Comparison of ENCODE assay signal across 8 mouse cellular contexts in the genomic region with DNA sequence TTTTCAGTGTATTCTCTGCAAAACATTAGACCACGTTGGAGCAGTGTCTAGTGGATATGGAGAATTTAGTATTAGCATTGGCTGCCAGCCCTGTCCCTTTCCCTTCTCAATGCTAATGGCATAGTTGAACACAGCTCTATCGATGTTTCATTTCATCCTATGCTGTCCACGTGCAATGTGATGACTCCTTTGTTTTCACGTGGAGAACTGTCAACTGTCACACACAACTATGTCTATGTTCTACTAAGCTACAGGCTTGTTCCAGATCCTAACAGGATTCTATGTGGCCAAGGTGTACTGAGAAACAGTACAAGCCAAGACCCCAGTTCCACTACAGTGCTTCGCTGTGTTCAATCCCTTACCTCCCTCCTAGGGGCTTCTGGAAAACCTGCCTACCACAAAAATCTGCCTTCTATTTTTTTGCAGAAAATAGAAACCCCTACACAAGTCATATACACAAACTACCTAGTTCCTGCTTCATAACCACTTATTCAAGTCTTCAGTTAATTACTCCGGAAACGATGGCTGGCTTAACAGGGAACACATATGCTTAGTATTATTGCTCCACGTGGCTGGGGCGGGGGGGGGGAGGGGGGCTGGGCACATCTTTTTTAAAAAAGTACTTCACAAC. TPM values are rescaled to one million over a fixed set of nuclear protein-coding genes. Genes with fewer than 3 reads are reported as not detected.
A peak's percentile ranks its signal among the peaks of the same experiment; 100 is the strongest.
DNase-seq lines count a peak whose midpoint lies in the region; ATAC-seq and TF ChIP-seq lines count a peak whose summit lies in the region.

No protein-coding gene starts in this region.

- H3K9me3 ChIP-seq in lung, postnatal 0 days (ENCODE audit: low read length), result no peaks in the 10 kb centered on the region
- no peaks in the 10 kb centered on the region for H3K9me3 ChIP-seq in embryonic facial prominence, embryonic 13.5 days
- no peaks in the 10 kb centered on the region for H3K9me3 ChIP-seq in limb, embryonic 11.5 days (ENCODE audit: control insufficient read depth, low read length)

- no peaks in the 10 kb centered on the region for H3K36me3 ChIP-seq in lung, postnatal 0 days (ENCODE audit: insufficient read depth, low read length)
- no peaks in the 10 kb centered on the region for H3K36me3 ChIP-seq in embryonic facial prominence, embryonic 13.5 days
- H3K36me3 ChIP-seq in limb, embryonic 11.5 days (ENCODE audit: control insufficient read depth, insufficient read depth, low read length), result no peaks in the 10 kb centered on the region
- no peaks in the 10 kb centered on the region for H3K36me3 ChIP-seq in small intestine, adult 2 months (ENCODE audit: control insufficient read depth, insufficient read depth, low read length)

- ATAC-seq in lung, postnatal 0 days, result peak; percentile 11; the same call in 1 of the 2 replicates
- no peak for ATAC-seq in embryonic facial prominence, embryonic 13.5 days (ENCODE audit: insufficient number of reproducible peaks, insufficient read depth, low FRiP score, low TSS enrichment, low read depth)
- ATAC-seq in limb, embryonic 11.5 days (ENCODE audit: insufficient number of reproducible peaks, low FRiP score, low TSS enrichment, low read depth), result 0 out of 2 replicates have a peak, but pooled peaks have one; percentile 19

- TF ChIP-seq POLR2A in small intestine, adult 2 months (IDR thresholded peaks at IDR 0.05; ENCODE audit: low read depth, low read length), result no peak

- no peak overlapping the region for H3K27ac ChIP-seq in lung, postnatal 0 days (ENCODE audit: low read length)
- 0 out of 2 replicates have a peak overlapping the region, but pooled peaks have one; percentile 98 for H3K27ac ChIP-seq in embryonic facial prominence, embryonic 13.5 days
- no peak overlapping the region for H3K27ac ChIP-seq in limb, embryonic 11.5 days (replicated peaks; ENCODE audit: low read depth, low read length)
- no peak overlapping the region for H3K27ac ChIP-seq in small intestine, adult 2 months (ENCODE audit: insufficient read depth, low read depth, low read length)

- no peak for DNase-seq in lung, postnatal 0 days (ENCODE audit: low spot score)
- no peak for DNase-seq in lung, postnatal 36 days
- no peak for DNase-seq in limb, embryonic 11.5 days (ENCODE audit: low spot score)
- DNase-seq in layer of hippocampus, adult 9-11 months, result no peak
- DNase-seq in natural killer cell, adult 2 months (ENCODE audit: low spot score in 2 of 2), result no peak
- DNase-seq in right cerebral cortex, postnatal 14 days, result no peak

- peak overlapping the region; percentile 85 for H3K4me2 ChIP-seq in lung, postnatal 0 days (replicated peaks; ENCODE audit: low read depth, low read length)
- peak overlapping the region; percentile 71 for H3K4me2 ChIP-seq in embryonic facial prominence, embryonic 13.5 days
- peak overlapping the region; percentile 76 for H3K4me2 ChIP-seq in limb, embryonic 11.5 days (ENCODE audit: low read depth, severe bottlenecking)

- no peak for TF ChIP-seq CTCF in lung, postnatal 0 days (IDR thresholded peaks at IDR 0.05)
- TF ChIP-seq CTCF in small intestine, adult 2 months (IDR thresholded peaks at IDR 0.05; ENCODE audit: extremely low read depth, insufficient read length, insufficient replicate concordance, low read depth, low read length), result no peak

- H3K4me3 ChIP-seq in lung, postnatal 0 days (ENCODE audit: low read depth, low read length), result peak overlapping the region; percentile 96
- peak overlapping the region; percentile 89 for H3K4me3 ChIP-seq in embryonic facial prominence, embryonic 13.5 days
- H3K4me3 ChIP-seq in limb, embryonic 11.5 days (ENCODE audit: low read depth, low read length), result peak overlapping the region; percentile 67
- H3K4me3 ChIP-seq in small intestine, adult 2 months (ENCODE audit: low read depth, low read length), result peak overlapping the region; percentile 96

- peaks cover 15% of the 10 kb centered on the region; the same call in 1 of the 2 replicates for H3K4me1 ChIP-seq in lung, postnatal 0 days (ENCODE audit: insufficient read depth, low read depth, low read length)
- peaks cover 34% of the 10 kb centered on the region for H3K4me1 ChIP-seq in embryonic facial prominence, embryonic 13.5 days
- peaks cover 15% of the 10 kb centered on the region for H3K4me1 ChIP-seq in limb, embryonic 11.5 days (ENCODE audit: control insufficient read depth, insufficient read depth, low read length)
- H3K4me1 ChIP-seq in small intestine, adult 2 months (ENCODE audit: control insufficient read depth, insufficient read depth, insufficient read length, low read length), result peaks cover 4% of the 10 kb centered on the region; the same call in 1 of the 2 replicates

- WGBS in lung, postnatal 0 days, result 5% methylated on average over 9 of the region's 9 CpGs
- 10% methylated on average over 9 of the region's 9 CpGs for WGBS in embryonic facial prominence, embryonic 13.5 days
- WGBS in limb, embryonic 11.5 days, result 15% methylated on average over 9 of the region's 9 CpGs
- 6% methylated on average over 9 of the region's 9 CpGs for WGBS in small intestine, adult 2 months

- peak overlapping the region; percentile 99 for H3K9ac ChIP-seq in lung, postnatal 0 days (replicated peaks; ENCODE audit: low read depth)
- peak overlapping the region; percentile 100 for H3K9ac ChIP-seq in embryonic facial prominence, embryonic 13.5 days
- H3K9ac ChIP-seq in limb, embryonic 11.5 days (ENCODE audit: low read length), result peak overlapping the region; percentile 99

- H3K27me3 ChIP-seq in lung, postnatal 0 days (replicated peaks; ENCODE audit: insufficient read depth, low read length), result no peaks in the 10 kb centered on the region
- H3K27me3 ChIP-seq in embryonic facial prominence, embryonic 13.5 days, result no peaks in the 10 kb centered on the region
- no peaks in the 10 kb centered on the region for H3K27me3 ChIP-seq in limb, embryonic 11.5 days (ENCODE audit: control insufficient read depth, insufficient read depth, low read length)
- no peaks in the 10 kb centered on the region for H3K27me3 ChIP-seq in small intestine, adult 2 months (ENCODE audit: control insufficient read depth, insufficient read depth, low read length)

- no peak for TF ChIP-seq EP300 in lung, postnatal 0 days (IDR thresholded peaks at IDR 0.05)

RNA-seq across cellular contexts. Expression of gene Arglu1, which starts 1.4 kb away (rescaled TPM):
- 126 and 139 TPM in 2 replicates for polyA plus RNA-seq in lung, postnatal 0 days (2015; fragmentation: Nextera tagmentation; extraction: Ambion mirVana)
- polyA plus RNA-seq in embryonic facial prominence, embryonic 13.5 days (2015; fragmentation: Nextera tagmentation; extraction: Ambion mirVana), result 184 and 194 TPM in 2 replicates
- 167 and 169 TPM in 2 replicates for polyA plus RNA-seq in limb, embryonic 11.5 days (2014; fragmentation: Nextera tagmentation; extraction: Ambion mirVana)
- polyA plus RNA-seq in small intestine, adult 2 months (2012; rRNA removed), result 6.8 and 12.7 TPM in 2 replicates

RNA-seq across cellular contexts. Expression of gene Efnb2, which starts 27.9 kb away (rescaled TPM):
- polyA plus RNA-seq in lung, postnatal 0 days (2015; fragmentation: Nextera tagmentation; extraction: Ambion mirVana), result 26.7 and 30.1 TPM in 2 replicates
- 30.9 and 37.1 TPM in 2 replicates for polyA plus RNA-seq in embryonic facial prominence, embryonic 13.5 days (2015; fragmentation: Nextera tagmentation; extraction: Ambion mirVana)
- 26.3 and 31.1 TPM in 2 replicates for polyA plus RNA-seq in limb, embryonic 11.5 days (2014; fragmentation: Nextera tagmentation; extraction: Ambion mirVana)
- polyA plus RNA-seq in small intestine, adult 2 months (2012; rRNA removed), result 29.5 and 77.8 TPM in 2 replicates
